Mouse (Mus musculus): ENCODE measurements at regions not wholly inside any gene's neighbourhood (a gene's known extent, or its start where the extent isn't known, plus 50 kb on each side); places are given as distances from the start of the nearest gene placed in this dataset.

GRCm38 (mm10) chr3:138688606-138689005 lies 53.4 kb upstream of the Tspan5 start:
- H3K27me3 ChIP-seq (ENCODE audit: control insufficient read depth, insufficient read depth, low read length): no peaks in the 10 kb centered on the region
- no peak overlapping the region for H3K9ac ChIP-seq (replicated peaks; ENCODE audit: low read length)
- no peak for DNase-seq
- H3K4me1 ChIP-seq (ENCODE audit: control insufficient read depth, insufficient read depth, low read length): no peaks in the 10 kb centered on the region
- H3K4me3 ChIP-seq (replicated peaks; ENCODE audit: low read depth, low read length): no peak overlapping the region
- ATAC-seq (ENCODE audit: low FRiP score, low TSS enrichment): no peak
- no peak overlapping the region for H3K4me2 ChIP-seq (ENCODE audit: low read length)
- H3K27ac ChIP-seq (replicated peaks; ENCODE audit: low read depth, low read length): no peak overlapping the region
- no peaks in the 10 kb centered on the region for H3K9me3 ChIP-seq (ENCODE audit: control insufficient read depth, low read length)
- no peaks in the 10 kb centered on the region for H3K36me3 ChIP-seq (ENCODE audit: control insufficient read depth, insufficient read depth, low read length)
- 85% methylated on average over 5 of the region's 5 CpGs for WGBS

All from midbrain, embryonic 14.5 days (tissue).